Mouse (Mus musculus) heart, adult 9 months (tissue): ENCODE data around the gene Spindoc.
A peak's percentile ranks its signal among the peaks of the same experiment; 100 is the strongest.

Experiments
- DNase-seq, 2 experiments: peaks; one replicate each; pipeline ENCODE4 v3.0.0; 2022; ENCODE audit warnings: low spot score in 2 of 2

The Spindoc gene

DNA sequence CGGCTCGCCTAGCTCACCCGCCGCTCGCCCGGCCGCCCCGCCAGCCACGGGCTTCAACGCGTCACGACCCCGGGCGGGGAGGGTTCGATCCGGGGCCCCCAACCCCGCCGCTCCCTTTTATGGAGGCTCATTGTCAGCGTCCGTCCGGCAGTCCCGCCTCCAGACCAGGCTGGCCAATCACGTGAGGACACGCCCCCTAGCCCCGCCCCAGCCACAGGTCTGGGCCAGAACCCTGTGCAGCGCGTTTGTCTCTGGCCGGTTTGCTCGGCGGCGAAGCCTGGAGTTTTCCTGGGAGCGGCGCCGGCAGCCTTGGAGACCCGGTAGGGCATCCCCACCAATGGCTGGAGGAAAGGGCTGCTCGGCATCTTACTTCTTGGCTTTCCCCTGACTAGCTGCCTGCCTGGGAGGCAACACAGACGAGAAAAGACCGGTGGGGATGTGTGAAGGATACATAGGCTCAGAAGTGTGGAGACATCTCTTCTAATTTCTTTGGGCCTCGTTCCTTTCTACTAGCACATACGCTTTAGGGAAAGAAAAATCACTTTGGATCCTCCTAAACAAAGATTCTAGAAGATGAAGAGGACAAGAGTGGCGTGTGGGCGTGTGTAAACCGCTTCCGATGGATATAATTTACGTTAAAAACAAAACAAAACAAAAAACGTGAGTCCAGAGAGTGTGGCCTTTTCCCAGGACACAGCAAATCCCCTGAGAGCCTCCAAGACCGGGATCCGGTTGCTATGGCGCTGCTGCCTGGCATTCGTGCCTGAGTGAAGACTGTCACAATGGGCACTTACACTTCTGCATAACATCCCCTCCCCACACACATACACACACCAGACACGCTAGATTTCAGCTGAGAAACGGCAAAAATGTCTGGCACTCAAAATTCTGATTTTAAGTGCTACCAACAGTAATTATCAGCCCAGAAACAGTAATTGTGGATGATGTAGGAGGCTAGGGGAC is at the start of gene Spindoc:
Gene Spindoc, minus strand, starts transcription at position 92 of the 963 bp plus-strand sequence.
- peak; percentile 96 to 98 for DNase-seq

DNA sequence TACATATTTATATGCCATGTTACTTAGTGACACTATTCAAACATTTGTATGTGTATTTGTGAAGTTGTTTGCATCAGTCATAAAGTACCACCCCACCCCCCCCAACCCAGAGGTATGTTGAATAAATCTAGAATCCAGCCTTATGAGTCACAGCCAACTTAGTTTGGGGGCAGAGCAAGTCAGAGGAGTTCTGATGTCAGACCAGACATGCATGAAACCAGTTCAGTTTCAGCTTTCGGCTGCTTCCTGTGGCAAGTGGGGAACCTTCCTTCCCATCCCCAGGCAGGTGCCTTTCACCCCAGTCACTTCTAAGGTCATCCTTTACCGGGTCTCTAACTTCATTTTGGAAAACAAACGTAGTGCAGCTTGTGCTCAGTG is 42.6 kb upstream of the Spindoc start:
- no peak for DNase-seq

DNA sequence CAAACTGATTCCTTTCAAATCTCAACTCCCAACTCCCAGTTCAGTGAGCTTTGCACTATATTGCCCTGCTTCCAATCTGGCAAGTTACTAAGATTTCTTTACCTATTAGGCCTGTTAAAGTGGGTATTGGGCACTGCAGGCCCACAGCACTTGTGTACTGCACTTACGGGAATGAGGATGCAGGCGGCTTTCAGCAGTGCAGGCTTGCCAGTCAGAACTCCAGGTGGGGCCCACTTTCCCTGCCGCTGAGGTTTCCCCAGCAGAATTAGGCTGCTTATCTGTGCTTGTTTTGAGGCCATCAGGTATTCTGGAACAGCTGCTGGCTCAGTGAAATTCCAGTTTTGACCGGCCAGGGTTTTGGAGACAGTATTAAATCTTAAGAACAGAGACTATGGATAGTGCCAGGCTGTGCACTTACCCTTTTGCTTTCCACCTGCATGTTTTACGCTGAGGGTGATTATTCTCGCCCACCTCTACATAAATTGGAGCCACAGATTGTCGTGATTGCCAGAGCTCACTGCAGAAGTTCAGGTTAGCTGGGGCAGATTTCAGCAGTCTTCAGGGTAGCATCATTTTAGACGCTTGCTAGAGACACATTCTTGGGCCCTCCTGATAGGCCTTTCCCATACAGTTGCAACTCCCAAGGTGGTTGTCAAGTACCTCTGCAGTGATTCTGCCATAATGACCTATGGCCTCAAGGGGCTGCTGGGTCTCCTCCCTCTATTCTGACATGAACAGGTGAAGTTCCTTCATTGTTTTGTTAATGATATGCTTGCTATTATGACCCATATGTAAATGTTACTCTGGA is 42.0 kb upstream of the Spindoc start:
- no peak for DNase-seq

DNA sequence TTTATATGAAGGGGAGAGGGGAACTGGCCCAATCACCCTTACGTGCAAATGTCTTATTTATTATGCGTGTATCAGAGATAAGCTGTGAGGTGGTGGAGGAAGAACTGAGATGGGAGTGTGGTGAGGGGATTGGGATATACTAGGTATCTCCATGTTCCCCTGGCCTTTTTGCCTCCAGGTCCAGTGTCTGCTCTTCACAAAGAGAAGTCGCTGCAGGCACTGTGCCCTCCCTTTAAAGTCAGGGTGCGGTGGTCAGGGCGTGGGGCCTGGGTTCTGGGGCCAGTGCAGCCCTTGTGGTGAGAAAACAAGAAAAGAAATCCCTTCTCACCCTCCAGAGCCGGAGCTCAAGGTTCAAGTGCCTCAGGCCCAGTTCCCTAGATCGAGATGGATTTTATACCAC is 41.3 kb upstream of the Spindoc start:
- no peak for DNase-seq

DNA sequence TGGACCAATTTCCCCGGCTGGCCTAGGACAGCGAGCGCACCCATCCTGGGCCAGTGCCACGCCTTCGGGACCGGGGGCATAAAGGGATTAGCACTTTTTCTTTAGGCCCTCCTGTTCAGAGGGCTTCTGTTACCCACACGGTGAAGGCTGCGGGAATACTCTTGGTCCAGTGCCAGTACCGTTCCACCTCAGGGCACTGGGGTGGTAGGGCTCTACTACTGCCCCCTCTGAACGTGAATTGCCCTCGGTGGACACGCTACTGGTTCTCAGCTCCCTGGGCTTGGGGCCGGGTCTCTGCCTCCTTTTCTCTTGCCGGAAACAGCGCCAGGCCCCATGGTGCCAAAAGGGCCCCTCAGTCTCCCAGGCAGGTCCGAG is 40.8 kb upstream of the Spindoc start:
- DNase-seq, result no peak

DNA sequence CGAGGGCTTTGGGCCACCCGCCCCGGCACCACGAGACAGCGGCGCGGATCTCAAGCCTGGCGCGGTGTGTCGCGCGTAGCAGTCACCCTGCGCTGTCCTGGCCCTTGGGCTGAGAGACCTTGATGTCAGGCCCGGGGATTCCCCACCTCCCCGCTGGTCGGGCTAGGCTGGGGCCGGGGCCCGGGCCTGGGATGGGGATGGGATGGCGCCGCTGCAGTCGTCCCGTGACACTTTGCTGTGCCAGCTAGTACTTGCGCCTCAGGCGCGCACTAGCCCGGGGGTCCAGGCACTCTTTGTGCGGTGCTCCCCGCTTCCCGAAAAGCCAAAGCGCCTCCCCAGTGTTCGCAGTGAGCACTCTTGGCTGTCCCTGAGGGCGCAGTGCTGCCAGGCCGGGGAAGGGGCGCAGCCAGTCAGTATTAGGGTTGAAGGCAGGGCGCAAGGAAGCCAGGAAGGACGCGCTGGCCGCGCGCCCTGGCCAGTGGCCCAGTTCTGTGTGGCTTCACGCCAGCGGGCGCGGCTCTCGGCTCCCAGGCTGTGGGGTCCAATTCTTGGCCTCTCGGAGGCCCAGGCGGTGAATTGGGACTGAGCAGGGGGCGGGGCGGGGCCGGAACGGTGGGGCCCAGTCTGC is 40.3 kb upstream of the Spindoc start:
- DNase-seq, result peak; percentile 92 to 94

DNA sequence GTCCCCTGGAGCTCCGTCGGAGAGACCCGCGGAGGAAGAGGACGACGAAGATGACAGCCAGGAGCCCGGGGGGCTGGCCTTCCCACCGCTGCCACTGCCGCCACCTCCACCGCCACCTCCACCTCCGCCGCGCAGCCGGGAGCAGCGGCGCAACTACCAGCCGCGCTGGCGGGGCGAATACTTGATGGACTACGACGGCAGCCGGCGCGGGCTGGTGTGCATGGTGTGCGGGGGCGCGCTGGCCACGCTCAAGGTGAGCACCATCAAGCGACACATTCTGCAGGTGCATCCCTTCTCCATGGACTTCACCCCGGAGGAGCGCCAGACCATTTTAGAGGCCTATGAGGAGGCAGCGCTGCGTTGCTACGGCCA is 39.8 kb upstream of the Spindoc start:
- no peak for DNase-seq

DNA sequence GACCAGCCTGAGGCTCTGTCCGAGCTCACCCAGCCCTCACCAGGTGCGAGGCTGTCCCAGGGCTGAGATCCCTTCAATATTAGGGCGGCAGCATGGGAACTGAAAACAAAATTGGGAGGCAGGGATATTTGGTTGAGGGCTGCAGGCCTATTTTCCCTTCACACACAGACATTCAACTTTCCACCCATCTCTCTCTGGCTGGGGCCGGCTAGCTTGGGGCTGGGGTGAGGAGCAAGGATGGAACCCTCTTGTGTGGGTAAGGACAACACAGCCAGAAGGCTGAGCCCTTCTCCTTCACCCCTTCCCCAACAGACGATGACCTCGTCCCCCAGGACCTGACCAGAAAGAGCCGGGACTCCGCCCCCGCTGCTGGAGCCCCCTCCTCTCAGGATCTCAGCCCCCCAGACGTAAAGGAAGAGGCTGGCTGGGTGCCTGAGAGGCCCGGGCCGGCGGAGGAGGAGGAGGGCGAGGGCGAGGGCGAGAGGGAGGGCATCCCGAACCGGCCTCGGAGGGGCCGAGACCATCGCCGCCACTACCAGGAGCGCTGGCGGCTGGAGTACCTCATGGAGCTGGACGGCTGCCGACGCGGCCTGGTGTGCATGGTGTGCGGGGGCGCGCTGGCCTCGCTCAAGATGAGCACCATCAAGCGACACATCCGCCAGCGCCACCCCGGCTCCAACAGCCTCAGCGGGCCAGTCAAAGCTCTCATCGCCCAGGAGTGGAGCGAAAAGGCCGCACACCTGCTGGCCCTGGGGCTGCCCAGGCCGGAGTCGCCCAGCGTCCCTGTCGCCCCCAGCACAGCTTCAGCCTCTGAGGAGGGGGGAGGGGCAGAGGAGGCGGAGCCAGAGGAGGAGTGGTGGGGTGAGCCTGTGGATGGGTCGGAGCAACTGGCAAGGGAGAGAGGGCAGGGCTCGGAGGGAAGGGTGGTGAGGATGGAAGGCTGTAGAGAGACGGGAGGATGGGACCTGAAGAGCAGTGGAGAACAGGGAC is 39.1 kb upstream of the Spindoc start:
- DNase-seq, result peak in 1 of 2 experiments; percentile 46

DNA sequence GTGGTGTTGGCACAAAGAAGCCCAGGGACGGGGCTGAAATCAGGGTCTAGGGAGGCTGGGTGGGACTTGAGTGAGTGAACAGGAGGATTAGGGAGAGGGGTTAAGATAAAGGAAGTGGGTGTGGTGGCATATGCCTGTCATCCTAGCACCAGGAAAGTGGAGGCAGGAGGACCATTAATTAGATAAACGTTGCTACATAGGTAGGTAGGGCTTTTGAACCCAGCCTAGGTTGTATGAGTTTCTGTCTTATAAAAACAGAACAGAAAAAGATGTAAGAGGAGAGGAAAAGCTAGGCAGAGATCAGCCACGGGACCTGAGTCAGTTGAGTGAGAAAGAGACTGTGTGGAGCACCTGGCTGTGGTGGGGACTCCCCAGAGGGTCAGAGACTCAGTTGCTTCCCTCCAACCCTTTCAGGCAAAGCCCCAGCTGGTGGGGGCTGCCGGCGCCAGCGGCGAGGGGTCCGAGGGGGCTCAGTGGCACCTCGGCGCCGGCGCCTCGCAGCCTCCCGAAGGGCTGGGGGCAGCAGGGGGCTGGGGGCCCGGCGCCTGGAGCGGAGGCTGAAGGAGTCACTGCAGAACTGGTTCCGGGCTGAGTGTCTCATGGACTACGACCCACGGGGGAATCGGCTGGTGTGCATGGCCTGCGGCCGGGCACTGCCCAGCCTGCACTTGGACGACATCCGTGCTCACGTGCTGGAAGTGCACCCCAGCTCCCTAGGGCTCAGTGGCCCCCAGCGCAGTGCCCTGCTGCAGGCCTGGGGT is 38.2 kb upstream of the Spindoc start:
- no peak for DNase-seq

DNA sequence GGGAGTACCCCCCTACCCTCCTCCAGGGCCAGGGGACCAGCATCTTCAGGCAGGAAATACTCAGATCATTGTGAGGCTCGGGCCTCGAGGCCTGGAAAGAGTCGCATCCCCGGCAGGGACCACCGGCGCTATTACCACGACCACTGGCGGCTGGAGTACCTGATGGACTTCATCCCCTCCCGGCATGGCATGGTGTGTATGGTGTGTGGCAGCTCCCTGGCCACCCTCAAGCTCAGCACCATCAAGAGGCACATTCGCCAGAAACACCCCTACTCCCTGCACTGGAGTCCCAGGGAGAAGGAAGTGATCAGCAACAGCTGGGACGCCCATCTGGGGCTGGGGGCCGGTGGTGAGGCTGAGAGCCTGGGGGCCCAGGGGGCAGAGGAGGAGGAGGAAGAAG is 37.3 kb upstream of the Spindoc start:
- no peak for DNase-seq

DNA sequence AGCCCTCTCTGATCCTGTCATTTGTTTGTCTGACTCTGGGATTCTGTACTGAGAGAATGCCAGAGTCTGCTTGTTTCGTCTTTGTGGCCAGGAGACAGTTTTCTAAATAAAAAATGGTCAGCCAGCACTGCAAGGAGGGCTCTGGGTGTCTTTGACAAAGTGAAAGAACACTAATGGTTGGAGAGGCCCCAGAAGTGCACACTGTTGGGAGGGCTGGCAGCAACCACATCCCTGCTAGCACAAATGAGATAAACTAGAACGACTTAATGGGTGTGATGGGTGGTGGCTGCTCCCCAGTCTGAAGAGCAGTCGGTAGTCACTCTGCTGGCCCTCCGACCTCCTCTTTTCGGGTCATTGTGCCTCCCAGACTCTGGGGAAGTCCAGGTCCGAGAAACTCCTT is 36.3 kb upstream of the Spindoc start:
- DNase-seq, result no peak

DNA sequence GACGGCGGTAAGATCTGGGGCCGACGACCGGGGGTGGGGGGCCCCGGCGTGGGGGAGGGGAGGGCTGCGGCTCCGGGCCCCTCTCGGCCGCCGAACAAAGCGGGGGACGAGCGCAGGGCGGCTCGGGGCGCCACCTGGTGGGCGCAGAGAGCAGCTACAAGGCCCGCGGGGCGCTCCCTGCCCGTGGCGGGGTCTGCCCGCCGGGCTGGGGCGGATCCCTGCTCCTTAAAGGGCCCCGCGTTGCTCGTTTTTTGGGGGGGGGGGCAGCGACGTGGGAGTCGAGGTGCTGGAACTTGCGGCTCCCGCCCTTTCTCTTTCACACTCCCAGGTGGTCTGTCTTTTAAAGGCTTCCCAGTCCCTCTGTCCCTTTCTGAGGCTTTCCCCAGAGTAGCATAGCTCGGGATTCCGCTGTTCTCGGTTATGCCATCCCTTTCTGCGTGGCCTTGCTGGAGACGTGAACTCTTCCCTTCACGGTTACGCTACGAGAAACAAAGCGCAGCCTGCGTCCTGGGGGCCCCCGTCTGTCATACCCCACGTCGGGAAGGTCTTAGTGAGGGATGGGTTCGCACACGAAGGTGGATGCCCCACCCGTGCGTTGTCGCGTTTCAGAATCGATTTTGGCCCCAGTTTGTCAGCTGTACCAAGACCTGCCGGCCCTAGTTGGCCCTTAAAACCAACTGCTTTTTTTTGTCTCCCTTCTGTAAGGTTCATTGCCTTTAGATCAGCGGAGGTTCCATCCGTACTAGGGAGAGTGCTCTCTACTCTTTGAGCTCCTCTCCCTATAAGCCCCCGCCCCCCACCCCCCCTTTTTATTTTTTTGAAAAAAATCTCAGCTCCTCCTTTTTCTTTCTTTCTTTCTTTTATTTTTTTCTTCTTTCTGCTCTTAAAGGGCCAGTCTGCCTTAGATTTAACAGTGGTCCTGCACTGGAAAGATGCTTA is 35.4 kb upstream of the Spindoc start:
- DNase-seq, result peak; percentile 79 to 83

DNA sequence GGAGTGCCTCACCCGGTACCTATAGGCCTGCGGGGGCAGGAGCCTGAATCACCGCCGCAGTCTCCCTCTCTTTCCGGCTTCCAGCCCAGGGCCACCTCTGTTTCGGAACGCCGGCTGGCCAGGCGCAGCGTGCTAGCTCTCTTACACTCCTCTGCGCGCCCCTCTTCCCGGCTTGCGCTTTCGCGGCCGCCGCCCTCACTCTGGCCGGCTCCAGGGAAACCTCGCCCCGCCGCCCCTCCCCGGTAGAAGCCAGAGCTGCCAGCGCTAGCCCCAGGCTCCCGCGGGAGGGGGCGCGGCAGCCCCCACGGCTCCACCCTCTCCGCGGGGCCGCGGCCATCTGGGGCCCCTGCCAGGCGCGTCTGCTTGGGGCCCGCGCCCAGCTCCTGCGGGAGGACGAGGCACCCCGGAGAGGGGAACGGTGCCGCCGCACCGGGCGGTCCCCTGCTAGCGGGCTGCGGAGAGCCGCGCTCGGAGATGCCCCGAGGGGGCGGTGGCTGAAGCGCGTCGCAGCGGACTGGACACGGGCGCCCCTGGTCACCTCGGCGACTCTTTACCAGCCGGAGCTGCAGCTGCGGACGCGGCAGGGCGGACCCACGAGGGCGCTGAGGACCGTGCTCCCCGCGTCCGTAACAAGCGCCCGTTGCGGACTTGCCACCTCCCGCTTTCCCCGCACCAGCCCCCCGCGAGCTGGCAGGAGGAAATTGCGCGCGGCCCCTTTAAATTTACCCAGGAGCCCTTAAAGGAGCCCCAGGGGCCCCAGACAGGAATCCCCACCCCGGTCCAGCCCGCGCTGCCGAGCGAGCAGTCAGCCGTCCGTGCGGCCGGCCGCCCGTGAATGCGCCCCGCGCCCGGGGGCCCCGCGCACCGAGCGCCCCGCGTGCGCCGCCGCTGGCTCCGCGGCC is 34.3 kb upstream of the Spindoc start, which contains the start of gene 2700081O15Rik:
Gene 2700081O15Rik, plus strand, starts transcription at position 792 of the 902 bp plus-strand sequence.
- peak; percentile 82 for DNase-seq

DNA sequence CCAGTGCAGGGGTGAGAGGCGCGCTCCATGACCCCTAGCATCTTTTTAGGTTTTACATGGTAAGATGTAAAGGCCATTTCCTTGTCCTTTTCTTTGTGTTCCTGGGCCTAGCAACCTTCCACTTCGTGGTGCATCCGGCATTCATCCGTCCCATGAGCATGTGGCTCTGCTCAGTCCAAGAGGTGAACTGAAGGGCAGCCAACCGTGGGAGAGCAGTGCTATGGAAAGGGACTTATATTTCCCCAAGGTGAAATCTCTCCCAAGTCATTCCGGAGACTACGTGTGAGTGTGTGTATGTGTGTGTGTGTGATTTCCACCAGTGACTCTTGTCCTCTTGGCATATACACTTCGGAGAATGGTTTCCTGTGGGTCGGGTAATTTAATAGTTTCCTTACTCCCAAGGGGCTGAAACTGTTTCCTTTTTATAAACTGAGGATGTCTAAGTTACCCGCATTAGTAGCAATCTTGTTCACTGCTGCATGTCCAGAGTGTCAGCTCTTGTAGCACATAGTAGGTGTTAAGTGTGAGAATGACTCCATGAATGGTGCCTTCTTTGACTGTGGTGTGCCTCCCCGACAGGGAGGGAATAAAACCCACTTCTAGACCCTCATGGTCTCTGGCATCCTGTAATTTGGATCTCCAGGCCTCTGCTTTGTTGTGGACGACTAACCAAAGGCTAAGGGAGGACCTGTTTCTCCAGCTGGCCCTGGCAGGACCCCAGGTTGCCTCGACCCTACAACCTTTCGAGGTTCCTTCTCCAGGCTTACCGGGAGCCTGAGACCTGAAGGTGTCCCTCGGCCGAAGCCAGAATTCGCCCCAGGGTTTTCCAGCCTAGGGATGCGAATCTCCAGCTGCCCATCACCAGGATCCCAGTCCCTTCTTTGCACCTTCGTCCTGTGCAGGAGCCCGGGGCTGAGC is 33.4 kb upstream of the Spindoc start:
- DNase-seq, result peak; percentile 21 to 30

DNA sequence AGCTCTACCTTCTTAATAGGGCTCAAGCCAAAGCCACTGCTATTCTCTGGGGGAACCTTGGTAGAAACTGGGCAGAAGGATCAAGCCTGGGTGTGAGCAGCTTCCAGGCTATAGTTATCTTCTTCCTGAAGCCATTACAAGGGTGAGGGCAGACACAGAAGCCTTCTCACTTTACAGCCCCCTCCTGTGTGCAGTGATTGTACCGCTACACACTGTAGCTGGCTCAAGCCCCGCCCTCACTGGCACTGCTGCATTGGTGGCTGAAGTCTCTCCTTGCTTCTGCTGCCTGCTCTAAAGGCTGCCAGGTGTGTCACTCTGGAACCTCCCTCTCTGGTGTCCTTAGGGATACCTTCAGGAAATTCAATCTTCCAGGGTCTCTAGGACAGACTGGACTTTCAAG is 29.6 kb upstream of the Spindoc start:
- no peak for DNase-seq

DNA sequence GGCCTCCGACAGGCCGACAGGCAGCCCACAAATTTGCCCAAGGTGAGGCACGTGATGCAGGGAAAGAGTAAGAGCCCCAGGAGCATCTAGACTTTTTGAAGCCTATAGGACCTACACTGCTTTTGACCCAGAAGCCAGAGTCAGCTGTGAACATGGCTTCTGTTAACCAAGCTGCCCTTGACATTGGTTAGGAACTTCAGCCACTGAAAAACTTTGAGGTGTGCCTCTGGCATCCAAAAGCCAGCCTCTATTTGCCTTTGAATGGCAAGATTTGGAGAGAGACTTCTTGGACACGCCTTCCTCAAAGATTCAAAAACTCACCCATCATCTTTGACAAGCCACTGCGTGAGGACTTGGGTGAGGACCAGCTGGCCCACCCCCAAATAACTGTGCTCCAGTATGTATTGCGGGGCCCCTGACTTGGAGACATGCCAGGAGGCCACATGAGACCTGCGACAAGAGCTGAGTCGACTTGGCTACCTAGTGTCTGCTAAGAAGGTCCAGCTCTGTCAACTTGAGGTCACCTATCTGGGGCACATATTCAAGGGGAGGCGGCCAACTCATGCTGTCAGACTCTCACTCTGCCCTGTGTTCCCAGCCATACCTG is 21.9 kb upstream of the Spindoc start:
- no peak for DNase-seq

DNA sequence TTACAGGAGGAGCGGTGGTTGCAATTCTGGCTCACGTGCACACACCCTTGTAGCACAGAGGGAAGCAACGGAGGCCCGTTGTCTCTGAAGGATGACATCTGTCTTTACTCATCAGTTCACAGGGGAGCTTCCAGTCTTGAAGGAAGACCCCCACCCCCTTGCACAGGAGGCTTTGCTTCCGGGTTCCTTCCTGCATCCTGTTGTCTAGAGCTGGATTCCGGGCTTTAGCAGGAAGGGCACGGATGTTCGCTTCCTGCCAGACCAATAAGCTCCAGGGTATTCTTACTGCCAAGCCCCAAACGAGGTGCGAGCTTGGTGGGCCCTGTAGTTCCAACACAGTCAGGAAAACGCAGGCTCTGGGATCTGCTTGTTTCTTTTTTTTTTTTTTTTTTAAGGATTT is 17.8 kb upstream of the Spindoc start:
- peak; percentile 45 to 73 for DNase-seq
